Mouse (Mus musculus): ENCODE data around the gene Olig3. TPM values are rescaled to one million over a fixed set of nuclear protein-coding genes. Genes with fewer than 3 reads are reported as not detected.
"Not testable (repeated sequence)": the region's sequence is repeated elsewhere in the genome, so short reads cannot be mapped to it uniquely, and the experiment has no call there.

Gene Olig3
- polyA plus RNA-seq, 1 experiment from 2014 or later, result 58.5 TPM

DNA sequence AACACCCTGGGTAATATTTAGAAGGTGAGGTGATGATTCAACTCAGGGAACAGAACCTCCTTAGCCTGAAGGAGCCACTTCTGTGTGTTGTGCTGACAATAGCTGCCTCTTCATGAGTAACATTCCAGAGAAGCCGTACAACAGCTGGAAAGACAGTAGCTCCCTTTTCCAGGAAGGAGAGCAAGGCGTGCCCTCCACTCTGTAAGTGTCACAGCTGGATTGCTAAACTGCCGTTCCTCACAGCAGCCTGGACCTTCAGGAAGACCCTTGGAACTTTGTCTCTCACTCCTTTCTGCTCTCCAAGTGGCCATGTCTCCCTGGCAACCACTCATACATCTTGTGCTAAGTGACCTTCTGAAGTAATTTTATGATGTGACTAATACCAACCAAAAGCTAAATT, 13.8 kb downstream of the Olig3 start:
- WGBS, result 46% methylated on average over 3 of the region's 3 CpGs
- no peaks in the 10 kb centered on the region for H3K9me3 ChIP-seq (ENCODE audit: control insufficient read depth, low read length)
- H3K4me2 ChIP-seq (replicated peaks; ENCODE audit: low read depth, low read length), result no peak overlapping the region
- H3K9ac ChIP-seq (ENCODE audit: low read depth, low read length), result no peak overlapping the region
- no peak overlapping the region for H3K4me3 ChIP-seq (ENCODE audit: low read depth, low read length)
- H3K27me3 ChIP-seq (ENCODE audit: control insufficient read depth, insufficient read depth, low read length), result no peaks in the 10 kb centered on the region; the same call in 1 of the 2 replicates
- H3K36me3 ChIP-seq (ENCODE audit: control insufficient read depth, insufficient read depth, low read length), result no peaks in the 10 kb centered on the region
- DNase-seq (ENCODE audit: low spot score) (no peak), ATAC-seq (ENCODE audit: low FRiP score) (no peak)
- H3K4me1 ChIP-seq (replicated peaks; ENCODE audit: control insufficient read depth, insufficient read depth, low read length), result no peaks in the 10 kb centered on the region
- no peak overlapping the region for H3K27ac ChIP-seq (ENCODE audit: low read depth, low read length)

DNA sequence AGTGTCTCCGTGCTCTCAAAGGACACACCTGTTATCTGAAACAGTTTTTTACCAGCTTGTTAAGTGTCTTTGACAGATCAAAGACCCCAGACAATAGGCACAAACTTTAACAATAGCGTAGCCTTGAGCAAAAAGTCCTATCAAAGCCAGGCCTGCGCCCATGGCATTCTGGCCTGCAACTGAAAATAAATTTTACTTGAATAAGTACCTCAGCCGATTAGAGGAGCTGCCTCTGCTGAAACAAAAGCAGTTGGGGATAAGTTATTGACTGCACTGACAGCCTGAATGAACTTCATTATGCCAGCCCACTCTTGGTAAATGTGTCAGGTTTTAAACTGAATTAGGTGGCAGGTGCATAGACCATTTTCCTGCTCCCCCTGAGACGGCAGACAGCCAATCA, 15.9 kb downstream of the Olig3 start:
- Histone ChIP-seq H3K9ac (ENCODE audit: low read depth, low read length) (no peak overlapping the region), H3K4me1 (replicated peaks; ENCODE audit: control insufficient read depth, insufficient read depth, low read length) (no peaks in the 10 kb centered on the region), H3K4me3 (ENCODE audit: low read depth, low read length) (no peak overlapping the region), H3K9me3 (ENCODE audit: control insufficient read depth, low read length) (no peaks in the 10 kb centered on the region), H3K27me3 (ENCODE audit: control insufficient read depth, insufficient read depth, low read length) (no peaks in the 10 kb centered on the region; the same call in 1 of the 2 replicates), H3K36me3 (ENCODE audit: control insufficient read depth, insufficient read depth, low read length) (no peaks in the 10 kb centered on the region), H3K27ac (ENCODE audit: low read depth, low read length) (no peak overlapping the region), H3K4me2 (replicated peaks; ENCODE audit: low read depth, low read length) (no peak overlapping the region)
- WGBS, result 33% methylated on average over 5 of the region's 5 CpGs
- DNase-seq (ENCODE audit: low spot score), result no peak
- ATAC-seq (ENCODE audit: low FRiP score), result peak; percentile 39

- no peaks in the 10 kb centered on the region for H3K4me1 ChIP-seq (replicated peaks; ENCODE audit: control insufficient read depth, insufficient read depth, low read length)
- H3K9me3 ChIP-seq (ENCODE audit: control insufficient read depth, low read length), result no peaks in the 10 kb centered on the region
- no peak overlapping the region for H3K9ac ChIP-seq (ENCODE audit: low read depth, low read length)
- WGBS, result 35% methylated on average over 7 of the region's 7 CpGs
- ATAC-seq (ENCODE audit: low FRiP score) (peak; percentile 62), DNase-seq (ENCODE audit: low spot score) (no peak)
- H3K4me3 ChIP-seq (ENCODE audit: low read depth, low read length), result no peak overlapping the region
- no peaks in the 10 kb centered on the region; the same call in 1 of the 2 replicates for H3K27me3 ChIP-seq (ENCODE audit: control insufficient read depth, insufficient read depth, low read length)
- H3K36me3 ChIP-seq (ENCODE audit: control insufficient read depth, insufficient read depth, low read length), result no peaks in the 10 kb centered on the region
- no peak overlapping the region for H3K27ac ChIP-seq (ENCODE audit: low read depth, low read length)
- no peak overlapping the region for H3K4me2 ChIP-seq (replicated peaks; ENCODE audit: low read depth, low read length)
Measured at GRCm38 (mm10) chr10:19373797-19374196, 17.5 kb downstream of the Olig3 start.

DNA sequence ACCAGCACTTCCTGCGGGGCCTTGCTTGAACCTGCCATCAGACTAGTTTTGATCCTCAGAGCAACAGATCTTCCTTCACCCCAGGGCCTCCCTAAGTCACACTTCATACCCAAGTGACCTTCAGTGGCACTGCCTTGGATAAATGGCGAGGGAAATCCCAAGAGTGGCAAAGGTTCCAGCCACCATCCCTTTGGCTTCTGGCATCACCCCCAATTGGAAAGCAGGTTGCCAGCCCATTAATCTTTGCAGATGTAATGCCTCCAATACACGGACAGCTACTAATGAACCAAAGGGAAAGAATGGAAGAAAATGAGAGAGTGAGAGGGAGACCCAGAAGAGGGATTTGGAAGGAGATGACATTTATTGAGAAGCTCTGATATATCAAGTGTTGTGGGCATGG, 18.0 kb downstream of the Olig3 start:
- Histone ChIP-seq H3K4me2 (replicated peaks; ENCODE audit: low read depth, low read length) (no peak overlapping the region), H3K9me3 (ENCODE audit: control insufficient read depth, low read length) (no peaks in the 10 kb centered on the region), H3K4me3 (ENCODE audit: low read depth, low read length) (no peak overlapping the region), H3K27ac (ENCODE audit: low read depth, low read length) (no peak overlapping the region), H3K4me1 (replicated peaks; ENCODE audit: control insufficient read depth, insufficient read depth, low read length) (no peaks in the 10 kb centered on the region), H3K9ac (ENCODE audit: low read depth, low read length) (no peak overlapping the region), H3K27me3 (ENCODE audit: control insufficient read depth, insufficient read depth, low read length) (no peaks in the 10 kb centered on the region; the same call in 1 of the 2 replicates), H3K36me3 (ENCODE audit: control insufficient read depth, insufficient read depth, low read length) (no peaks in the 10 kb centered on the region)
- DNase-seq (ENCODE audit: low spot score), result no peak
- ATAC-seq (ENCODE audit: low FRiP score), result no peak
- WGBS, result 72% methylated on average over 3 of the region's 3 CpGs

DNA sequence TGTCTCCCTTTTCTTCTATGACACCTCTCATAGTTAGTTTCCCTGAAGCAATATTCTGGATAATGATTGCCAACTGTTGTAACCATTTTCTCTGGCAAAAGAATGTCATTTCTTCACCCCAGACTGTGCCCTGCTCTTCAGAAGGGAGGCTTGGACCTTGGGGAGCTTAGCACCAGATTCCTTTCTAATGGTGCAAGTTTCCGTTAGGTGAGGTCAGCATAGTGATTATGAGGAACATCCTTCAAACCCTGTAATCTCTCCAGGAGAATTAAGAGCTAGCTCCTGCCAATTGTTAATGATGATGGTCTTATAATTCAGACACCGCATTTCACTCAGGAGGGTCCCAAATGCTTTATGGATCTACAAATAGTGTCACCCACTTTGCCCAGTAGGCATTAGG, 19.5 kb downstream of the Olig3 start:
- no peak for ATAC-seq (ENCODE audit: low FRiP score)
- H3K4me2 ChIP-seq (replicated peaks; ENCODE audit: low read depth, low read length), result no peak overlapping the region
- 93% methylated on average over 2 of the region's 2 CpGs for WGBS

GRCm38 (mm10) chr10:19380971-19381370, 24.6 kb downstream of the Olig3 start:
- not testable (repeated sequence) for H3K4me3 ChIP-seq (ENCODE audit: low read depth, low read length); H3K9me3 ChIP-seq (ENCODE audit: control insufficient read depth, low read length); H3K4me2 ChIP-seq (replicated peaks; ENCODE audit: low read depth, low read length); ATAC-seq (ENCODE audit: low FRiP score); H3K36me3 ChIP-seq (ENCODE audit: control insufficient read depth, insufficient read depth, low read length); H3K4me1 ChIP-seq (replicated peaks; ENCODE audit: control insufficient read depth, insufficient read depth, low read length); DNase-seq (ENCODE audit: low spot score); H3K9ac ChIP-seq (ENCODE audit: low read depth, low read length); H3K27ac ChIP-seq (ENCODE audit: low read depth, low read length); H3K27me3 ChIP-seq (ENCODE audit: control insufficient read depth, insufficient read depth, low read length)
- 95% methylated on average over 1 of the region's 1 CpGs for WGBS

More for the DNA sequence above, 19.5 kb downstream of the Olig3 start:
- no peaks in the 10 kb centered on the region; the same call in 1 of the 2 replicates for H3K27me3 ChIP-seq (ENCODE audit: control insufficient read depth, insufficient read depth, low read length)
- H3K36me3 ChIP-seq (ENCODE audit: control insufficient read depth, insufficient read depth, low read length), result no peaks in the 10 kb centered on the region
- H3K27ac ChIP-seq (ENCODE audit: low read depth, low read length), result no peak overlapping the region
- no peak for DNase-seq (ENCODE audit: low spot score)
- H3K9ac ChIP-seq (ENCODE audit: low read depth, low read length), result no peak overlapping the region
- H3K9me3 ChIP-seq (ENCODE audit: control insufficient read depth, low read length), result no peaks in the 10 kb centered on the region
- H3K4me3 ChIP-seq (ENCODE audit: low read depth, low read length), result no peak overlapping the region
- H3K4me1 ChIP-seq (replicated peaks; ENCODE audit: control insufficient read depth, insufficient read depth, low read length), result no peaks in the 10 kb centered on the region

GRCm38 (mm10) chr10:19384176-19384575, 27.8 kb downstream of the Olig3 start:
- H3K27ac ChIP-seq (ENCODE audit: low read depth, low read length), result no peak overlapping the region
- H3K4me1 ChIP-seq (replicated peaks; ENCODE audit: control insufficient read depth, insufficient read depth, low read length), result no peaks in the 10 kb centered on the region
- H3K27me3 ChIP-seq (ENCODE audit: control insufficient read depth, insufficient read depth, low read length), result no peaks in the 10 kb centered on the region
- no peaks in the 10 kb centered on the region for H3K36me3 ChIP-seq (ENCODE audit: control insufficient read depth, insufficient read depth, low read length)
- H3K9ac ChIP-seq (ENCODE audit: low read depth, low read length), result no peak overlapping the region
- ATAC-seq (ENCODE audit: low FRiP score) (no peak), DNase-seq (ENCODE audit: low spot score) (no peak)
- no peak overlapping the region for H3K4me3 ChIP-seq (ENCODE audit: low read depth, low read length)
- H3K4me2 ChIP-seq (replicated peaks; ENCODE audit: low read depth, low read length), result no peak overlapping the region
- no peaks in the 10 kb centered on the region for H3K9me3 ChIP-seq (ENCODE audit: control insufficient read depth, low read length)
- 88% methylated on average over 3 of the region's 3 CpGs for WGBS

DNA sequence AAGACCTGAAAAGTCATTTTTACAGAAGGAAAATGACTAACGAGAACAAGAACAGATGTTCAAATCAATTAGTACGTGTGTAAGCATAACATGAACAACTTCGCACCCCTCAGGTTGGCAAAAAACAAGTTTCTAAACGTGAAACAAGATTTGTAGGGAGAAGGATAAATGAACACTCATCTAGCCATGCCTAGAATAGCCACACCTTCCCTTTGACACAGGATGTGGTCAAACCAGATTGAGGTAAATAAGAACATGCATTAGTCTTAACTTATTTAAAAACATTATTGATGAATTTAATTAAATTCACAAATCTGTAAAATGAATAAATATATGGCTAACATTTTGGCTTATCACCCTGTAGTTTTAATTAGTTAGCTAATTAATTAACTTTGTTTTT, 35.5 kb downstream of the Olig3 start:
- H3K27me3 ChIP-seq (ENCODE audit: control insufficient read depth, insufficient read depth, low read length), result 0 out of 2 replicates have a peak, but pooled peaks cover 5% of the 10 kb centered on the region
- no peak overlapping the region for H3K9ac ChIP-seq (ENCODE audit: low read depth, low read length)
- H3K4me2 ChIP-seq (replicated peaks; ENCODE audit: low read depth, low read length), result no peak overlapping the region
- no peak for ATAC-seq (ENCODE audit: low FRiP score)
- no peak for DNase-seq (ENCODE audit: low spot score)
- no peaks in the 10 kb centered on the region for H3K36me3 ChIP-seq (ENCODE audit: control insufficient read depth, insufficient read depth, low read length)
- no peak overlapping the region for H3K27ac ChIP-seq (ENCODE audit: low read depth, low read length)
- WGBS, result 87% methylated on average over 4 of the region's 4 CpGs
- no peaks in the 10 kb centered on the region for H3K4me1 ChIP-seq (replicated peaks; ENCODE audit: control insufficient read depth, insufficient read depth, low read length)
- H3K4me3 ChIP-seq (ENCODE audit: low read depth, low read length), result no peak overlapping the region
- H3K9me3 ChIP-seq (ENCODE audit: control insufficient read depth, low read length), result no peaks in the 10 kb centered on the region

DNA sequence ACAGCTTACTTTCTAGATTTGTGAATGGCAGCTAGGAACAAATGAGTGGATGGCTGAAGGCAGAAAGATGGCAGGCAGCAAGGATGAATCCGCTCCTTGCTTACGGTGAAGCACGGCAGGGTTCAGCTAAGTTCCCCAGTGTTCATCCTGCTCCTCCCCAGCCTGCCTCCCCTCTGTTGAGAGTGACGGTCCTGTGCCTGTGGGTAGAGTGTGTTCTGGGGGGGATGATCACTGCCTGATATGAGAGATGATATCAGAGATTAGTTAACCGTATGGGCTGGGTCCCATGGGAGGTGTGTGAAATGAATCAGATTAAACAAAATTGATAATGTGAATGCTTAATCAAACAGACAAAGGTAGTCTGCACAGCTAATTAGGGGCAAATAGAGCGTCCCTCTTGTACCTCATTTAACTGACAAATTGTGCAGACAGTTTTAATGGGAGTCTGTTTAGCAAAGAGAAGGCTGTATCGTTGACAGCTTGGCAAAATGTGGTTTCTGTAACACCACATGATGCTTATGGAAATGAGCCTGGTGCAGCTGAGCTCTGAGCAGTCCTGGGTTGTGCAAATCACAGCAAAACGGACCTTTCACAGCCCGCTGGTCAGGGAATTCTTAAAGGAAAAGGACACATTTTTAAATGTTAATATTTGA, 40.3 kb downstream of the Olig3 start:
- no peak overlapping the region for H3K4me2 ChIP-seq (replicated peaks; ENCODE audit: low read depth, low read length)
- peak; percentile 93 for ATAC-seq (ENCODE audit: low FRiP score)
- WGBS, result 26% methylated on average over 9 of the region's 9 CpGs
- H3K9ac ChIP-seq (ENCODE audit: low read depth, low read length), result no peak overlapping the region
- H3K27ac ChIP-seq (ENCODE audit: low read depth, low read length), result no peak overlapping the region
- no peaks in the 10 kb centered on the region for H3K4me1 ChIP-seq (replicated peaks; ENCODE audit: control insufficient read depth, insufficient read depth, low read length)
- DNase-seq (ENCODE audit: low spot score), result peak; percentile 52
- no peaks in the 10 kb centered on the region for H3K9me3 ChIP-seq (ENCODE audit: control insufficient read depth, low read length)
- no peaks in the 10 kb centered on the region for H3K36me3 ChIP-seq (ENCODE audit: control insufficient read depth, insufficient read depth, low read length)
- H3K4me3 ChIP-seq (ENCODE audit: low read depth, low read length), result no peak overlapping the region
- H3K27me3 ChIP-seq (ENCODE audit: control insufficient read depth, insufficient read depth, low read length), result 0 out of 2 replicates have a peak, but pooled peaks cover 5% of the 10 kb centered on the region
